Mouse (Mus musculus): ENCODE measurements around the gene Gdpd3.
"Not testable (repeated sequence)": the region's sequence is repeated elsewhere in the genome, so short reads cannot be mapped to it uniquely, and the experiment has no call there.

Gdpd3 gene

DNA sequence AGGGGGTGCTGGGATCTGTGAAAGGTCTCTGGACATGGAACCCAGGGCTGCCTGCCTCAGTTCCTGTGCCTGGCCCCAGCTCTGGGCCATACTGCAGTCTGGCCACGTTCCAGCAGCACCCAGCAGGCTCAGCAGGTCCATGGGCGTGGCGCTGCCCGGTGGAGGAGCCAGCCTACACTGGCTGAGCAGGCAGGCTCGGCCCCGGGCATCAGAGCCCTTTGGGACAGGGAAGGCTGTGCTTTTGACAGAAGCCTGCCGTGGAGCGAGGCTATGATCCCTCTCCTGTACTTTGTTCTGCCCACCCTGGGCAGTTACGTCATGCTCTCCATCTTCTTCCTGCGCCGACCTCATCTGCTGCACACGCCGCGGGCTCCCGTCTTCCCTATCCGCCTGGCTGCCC is at the start of gene Gdpd3:
Gene Gdpd3 (plus strand): TSS at position 134 of the 400 bp plus-strand sequence.
- DNase-seq (ENCODE audit: low spot score): no peak

DNA sequence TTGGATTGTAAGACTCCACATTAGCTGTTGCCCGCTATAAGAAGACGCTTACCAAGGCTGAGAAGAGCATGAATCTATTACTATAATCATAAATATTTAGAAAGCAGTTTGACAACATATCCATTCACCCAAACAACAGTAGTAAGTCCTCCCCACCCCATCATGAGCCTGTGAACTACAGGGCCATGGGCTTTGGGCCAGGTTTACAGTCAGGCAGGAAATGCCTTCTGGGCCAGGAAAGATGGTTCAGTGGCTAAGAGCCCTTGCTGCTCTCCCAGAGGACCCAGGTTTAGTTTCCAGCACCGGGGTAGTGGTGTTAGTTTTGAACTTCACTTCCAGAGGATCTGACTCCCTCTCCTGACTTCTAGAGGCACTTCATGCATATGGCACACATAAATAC is 48.6 kb upstream of the Gdpd3 start:
- DNase-seq (ENCODE audit: low spot score): no peak

DNA sequence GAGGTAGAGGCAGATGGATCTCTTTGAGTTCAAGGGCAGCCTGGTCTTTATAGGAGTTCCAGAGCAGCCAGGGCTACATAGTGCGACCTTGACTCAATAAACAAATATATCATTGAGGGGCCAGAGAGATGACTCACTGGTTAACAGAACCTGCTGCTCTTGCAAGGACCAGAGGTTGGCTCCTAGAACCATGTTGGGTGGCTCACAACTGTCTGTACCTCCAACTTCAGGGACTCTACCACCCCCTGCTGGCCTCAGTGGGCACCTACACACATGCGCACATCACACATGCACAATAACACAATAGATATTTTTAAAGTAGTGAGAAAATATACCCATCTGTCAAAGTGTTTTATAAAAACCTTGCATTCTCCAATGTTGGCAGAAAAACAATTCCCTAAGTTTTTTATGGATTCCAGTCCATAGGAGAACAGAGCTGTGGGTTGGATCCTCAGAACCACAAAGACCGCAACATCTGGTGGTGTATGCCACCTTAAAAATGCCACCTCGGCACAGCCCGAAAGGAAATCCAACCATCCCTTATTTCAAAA is 47.3 kb upstream of the Gdpd3 start:
- no peak for DNase-seq (ENCODE audit: low spot score)

DNA sequence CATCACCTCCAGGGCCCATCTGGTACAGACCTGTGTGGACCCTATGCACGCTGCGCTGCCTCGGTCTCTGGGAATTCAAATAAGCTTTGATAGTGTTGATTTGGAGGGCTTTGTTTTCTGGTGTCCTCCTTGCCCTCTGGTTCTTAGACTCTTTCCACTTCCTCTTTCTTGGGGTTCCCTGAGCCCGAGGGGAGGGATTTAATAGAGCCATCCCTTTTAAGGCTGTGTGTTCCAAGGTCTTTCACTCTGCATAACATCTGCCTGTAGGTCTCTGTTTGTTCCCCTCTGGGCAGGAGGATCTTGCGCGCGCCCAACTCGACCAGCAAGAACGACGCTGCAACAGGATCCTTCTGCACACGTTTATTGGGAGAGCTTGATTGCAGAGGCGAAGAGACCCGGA is 44.5 kb upstream of the Gdpd3 start:
- no peak for DNase-seq (ENCODE audit: low spot score)

DNA sequence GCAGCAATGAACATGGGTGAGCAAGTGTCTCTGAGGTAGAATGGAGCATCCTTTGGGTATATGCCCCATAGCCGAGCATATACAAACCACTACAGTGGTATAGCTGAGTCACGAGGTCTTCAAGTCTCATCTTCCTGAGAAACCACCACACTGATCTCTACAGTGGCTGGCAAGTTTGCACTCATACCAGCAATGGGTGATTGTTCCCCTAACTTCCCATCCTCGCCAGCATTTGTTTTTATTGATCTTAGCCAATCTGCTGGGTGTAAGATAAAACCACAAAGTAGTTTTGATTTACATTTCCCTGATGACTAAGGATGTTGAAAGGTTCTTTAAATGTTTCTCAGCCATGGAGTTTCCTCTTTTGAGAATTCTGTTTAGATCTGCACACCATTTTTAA is 41.1 kb upstream of the Gdpd3 start:
- DNase-seq (ENCODE audit: low spot score): no peak

DNA sequence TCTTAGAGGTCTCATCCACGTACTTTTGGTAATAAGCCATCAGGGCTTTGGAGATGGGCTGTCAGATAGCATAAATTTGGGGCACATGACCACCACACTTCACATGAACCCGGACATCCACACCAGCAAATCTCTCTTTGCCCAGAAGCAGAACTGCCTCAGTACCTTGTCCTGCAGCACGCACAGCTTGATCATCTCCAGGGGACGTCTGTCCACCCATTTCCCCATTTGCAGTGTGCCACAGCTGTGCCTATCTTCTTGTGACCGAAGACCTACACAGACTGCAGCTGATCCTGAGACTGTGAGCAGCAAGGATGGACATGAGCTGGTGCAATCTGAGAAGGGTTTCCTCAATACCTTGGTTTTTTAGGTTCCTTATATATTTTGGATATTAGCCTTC is 40.5 kb upstream of the Gdpd3 start:
- DNase-seq (ENCODE audit: low spot score): no peak

DNA sequence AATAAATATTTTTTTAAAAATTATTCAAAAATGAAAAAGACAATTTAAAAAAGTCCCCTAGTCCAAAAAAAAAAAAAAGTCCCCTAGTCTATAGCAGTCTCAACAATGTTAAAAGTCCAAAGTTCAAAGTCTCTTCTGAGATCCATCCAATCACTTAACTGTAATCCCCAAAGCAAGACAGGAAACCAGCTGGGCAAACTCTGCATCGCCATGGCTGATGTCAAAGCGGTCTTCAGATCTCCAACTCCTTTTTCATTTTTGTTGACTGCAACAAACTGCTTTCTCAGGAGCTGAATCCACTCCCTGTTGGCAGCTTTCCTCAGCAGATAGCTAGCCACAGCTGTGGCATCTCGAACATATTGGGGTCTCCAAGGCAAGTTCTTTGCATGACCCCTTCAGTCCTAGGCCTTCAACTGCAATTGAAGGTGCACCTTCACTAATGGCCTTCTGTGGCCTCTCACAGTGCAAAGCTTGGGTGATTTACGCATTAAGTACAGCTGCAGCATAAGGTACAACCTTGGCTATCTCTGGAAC is 35.8 kb upstream of the Gdpd3 start:
- DNase-seq (ENCODE audit: low spot score): not testable (repeated sequence)

DNA sequence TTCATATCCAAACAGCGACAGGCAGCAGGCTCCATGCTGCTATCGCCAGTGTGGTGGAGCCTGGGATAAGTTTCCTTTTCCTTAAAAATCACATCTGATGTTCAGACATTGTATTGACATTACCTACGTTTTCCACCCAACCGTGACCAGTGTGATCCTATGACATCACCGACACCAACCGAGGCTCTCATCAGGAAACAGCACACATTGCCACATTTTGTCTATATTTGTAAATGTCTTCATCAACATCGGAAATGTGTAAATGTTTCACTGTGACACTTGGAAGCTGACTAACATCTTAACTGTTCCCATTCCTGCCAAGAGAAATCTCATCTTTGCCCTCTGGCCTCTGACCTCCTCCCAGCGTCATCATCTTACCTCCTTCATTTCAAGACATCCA is 30.0 kb upstream of the Gdpd3 start:
- DNase-seq (ENCODE audit: low spot score): no peak

DNA sequence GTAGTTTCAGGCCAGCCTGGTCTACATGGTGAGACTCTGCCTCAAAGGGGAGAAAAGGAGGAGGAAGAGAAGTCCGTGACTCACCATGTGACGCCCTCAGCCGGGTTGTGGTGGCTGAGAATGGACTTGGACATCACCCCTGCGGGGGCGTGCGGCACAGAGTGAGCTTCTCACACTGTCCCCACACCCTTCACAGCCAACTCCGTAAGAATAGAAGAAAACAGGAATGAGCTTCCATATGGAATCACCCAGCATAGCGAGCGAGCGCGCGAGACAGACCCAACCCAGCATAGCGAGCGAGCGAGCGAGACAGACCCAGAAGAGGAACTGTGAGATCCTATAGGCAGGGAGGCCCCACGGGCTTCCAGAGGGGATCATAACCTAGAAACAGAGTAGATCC is 26.6 kb upstream of the Gdpd3 start:
- no peak for DNase-seq (ENCODE audit: low spot score)

DNA sequence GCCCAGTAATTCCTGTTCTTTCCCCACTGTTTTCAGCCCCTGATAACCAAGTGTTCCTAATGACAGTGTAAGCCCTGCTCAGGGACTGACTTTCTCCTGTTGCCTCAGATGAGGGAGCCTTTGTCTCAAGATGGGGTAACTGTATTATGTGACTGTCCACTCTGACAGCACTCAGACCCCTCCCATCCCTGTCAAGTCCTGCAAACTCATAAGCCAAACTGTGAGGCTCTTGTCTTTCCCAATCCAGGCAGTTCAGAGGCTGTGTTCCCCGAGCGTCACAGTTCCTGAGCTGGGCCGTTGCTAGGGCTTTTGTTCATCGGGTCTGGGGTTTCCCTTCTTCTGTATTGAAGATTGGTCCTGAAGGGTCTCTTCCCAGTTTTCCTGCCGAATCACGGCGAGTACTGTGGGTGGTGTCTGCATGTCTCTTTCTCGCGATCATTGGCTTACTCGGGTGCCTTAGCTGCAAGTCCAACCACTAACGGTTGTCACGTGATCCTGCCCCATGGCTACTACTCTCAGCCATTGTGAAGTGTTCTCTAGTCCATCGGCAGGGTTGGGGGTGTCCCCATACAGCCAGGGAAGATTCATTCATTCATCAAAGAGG is 25.9 kb upstream of the Gdpd3 start:
- DNase-seq (ENCODE audit: low spot score): no peak

DNA sequence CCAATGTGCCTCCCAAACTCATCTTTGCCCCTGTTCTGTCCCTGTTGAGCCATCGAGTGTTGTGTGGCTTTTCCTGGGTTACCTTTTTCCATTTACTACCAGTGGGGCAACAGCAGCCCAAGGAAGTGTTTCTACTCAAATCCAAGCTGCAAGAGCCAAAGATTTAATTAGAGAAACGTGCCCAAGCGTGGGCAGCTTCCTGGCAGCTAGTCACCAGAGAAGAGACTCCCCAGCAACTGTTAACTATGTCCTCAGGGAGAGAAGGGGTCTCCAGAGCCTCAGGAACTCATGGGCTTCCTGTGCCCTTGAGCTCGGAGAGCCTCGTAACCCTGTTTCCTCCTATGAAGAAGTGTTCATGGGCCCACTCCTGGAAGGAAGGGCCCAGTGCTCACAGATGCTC is 25.2 kb upstream of the Gdpd3 start:
- no peak for DNase-seq (ENCODE audit: low spot score)

DNA sequence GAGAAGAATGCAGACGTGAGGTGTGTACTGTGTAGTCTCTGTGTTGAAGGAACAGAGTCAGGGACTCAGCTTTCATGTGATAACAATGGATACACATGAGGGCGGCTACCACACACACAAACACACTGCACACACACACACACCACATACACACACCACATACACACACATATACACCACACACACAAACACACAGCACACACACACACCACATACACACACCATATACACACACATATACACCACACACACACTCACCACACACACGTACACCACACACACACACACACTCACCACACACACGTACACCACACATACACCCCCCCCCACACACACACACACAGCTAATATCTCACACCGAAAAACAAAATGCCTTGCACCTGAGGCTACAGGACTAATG is 24.7 kb upstream of the Gdpd3 start:
- no peak for DNase-seq (ENCODE audit: low spot score)

DNA sequence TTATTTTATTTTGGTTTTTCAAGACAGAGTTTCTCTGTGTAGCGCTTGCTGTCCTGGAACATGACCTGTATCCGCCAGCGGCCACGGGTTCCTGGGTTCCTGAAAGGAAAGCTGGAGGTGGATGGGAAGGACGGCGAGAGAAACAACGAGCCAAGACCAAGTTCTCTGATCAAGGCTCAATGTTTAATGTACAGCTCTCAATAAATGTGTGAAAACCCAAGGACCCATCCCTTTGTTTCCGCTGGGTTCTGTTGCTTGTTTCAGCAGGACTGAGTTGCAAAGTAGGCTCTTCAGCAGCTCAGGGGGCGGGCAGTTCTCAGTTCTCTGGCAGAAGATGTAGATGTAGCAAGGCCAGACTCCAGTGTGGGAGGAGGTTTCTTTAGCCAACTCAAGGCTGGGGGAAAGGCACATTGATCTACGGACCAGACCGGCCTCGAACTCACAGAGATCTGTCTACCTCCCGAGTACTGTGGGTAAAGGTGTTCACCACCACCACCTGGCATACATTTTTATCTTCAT is 24.1 kb upstream of the Gdpd3 start:
- no peak for DNase-seq (ENCODE audit: low spot score)

DNA sequence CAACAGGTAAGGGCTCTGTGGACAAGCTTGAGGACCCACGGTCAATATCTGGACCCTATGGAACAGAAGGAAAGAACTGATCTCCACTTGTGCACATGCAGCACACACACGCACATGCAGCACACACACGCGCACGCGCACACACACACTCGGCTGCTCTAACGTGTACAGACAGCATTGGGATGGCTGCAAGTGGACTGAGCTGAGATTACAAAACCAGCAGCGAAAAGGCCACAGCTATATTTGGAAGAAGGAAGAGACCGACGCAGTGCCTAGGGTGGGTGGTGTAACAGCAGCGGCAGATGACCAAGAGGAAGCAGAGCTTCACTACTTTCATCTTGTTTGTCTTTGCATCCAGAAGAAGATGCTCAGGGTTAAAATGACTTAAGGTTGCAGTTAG is 20.1 kb upstream of the Gdpd3 start:
- DNase-seq (ENCODE audit: low spot score): no peak

DNA sequence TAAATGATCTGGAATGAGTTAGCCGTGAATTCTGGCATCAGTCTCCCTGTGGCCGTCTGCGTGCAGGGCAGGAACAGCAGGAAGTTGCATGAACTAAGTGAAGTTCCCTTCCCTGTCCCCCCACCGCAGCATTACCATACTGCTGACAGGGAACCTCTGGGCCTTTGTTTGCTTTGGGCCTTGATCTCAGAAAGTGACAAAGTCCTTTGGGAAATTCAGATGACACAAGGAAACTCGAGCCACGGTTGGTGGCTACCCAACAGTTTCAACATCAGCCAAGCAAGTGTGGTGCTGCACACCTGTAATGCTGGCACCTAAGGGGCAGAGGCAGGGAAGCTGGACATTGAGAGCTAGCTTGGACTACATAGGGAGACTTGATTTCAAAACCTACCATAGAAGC is 19.3 kb upstream of the Gdpd3 start:
- DNase-seq (ENCODE audit: low spot score): peak; percentile 86

DNA sequence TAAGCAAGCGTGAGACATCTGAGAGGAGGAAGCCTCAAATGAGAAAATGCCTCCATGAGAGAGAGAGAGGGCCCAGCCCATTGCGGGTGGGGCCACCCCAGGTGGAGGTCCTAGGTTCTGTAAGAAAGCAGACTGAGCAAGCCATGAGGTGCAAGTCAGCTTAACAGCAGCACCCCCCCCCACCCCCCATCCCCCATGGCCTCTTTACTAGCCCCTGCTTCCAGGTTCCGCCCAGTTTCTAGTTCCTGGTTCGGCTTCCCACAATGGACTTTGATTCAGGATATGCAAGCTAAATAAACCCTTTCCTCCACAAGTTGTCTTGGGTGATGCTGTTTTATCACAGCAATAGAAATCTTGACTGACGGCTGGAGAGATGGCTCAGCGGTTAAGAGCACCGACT is 17.3 kb upstream of the Gdpd3 start:
- peak; percentile 44 for DNase-seq (ENCODE audit: low spot score)

DNA sequence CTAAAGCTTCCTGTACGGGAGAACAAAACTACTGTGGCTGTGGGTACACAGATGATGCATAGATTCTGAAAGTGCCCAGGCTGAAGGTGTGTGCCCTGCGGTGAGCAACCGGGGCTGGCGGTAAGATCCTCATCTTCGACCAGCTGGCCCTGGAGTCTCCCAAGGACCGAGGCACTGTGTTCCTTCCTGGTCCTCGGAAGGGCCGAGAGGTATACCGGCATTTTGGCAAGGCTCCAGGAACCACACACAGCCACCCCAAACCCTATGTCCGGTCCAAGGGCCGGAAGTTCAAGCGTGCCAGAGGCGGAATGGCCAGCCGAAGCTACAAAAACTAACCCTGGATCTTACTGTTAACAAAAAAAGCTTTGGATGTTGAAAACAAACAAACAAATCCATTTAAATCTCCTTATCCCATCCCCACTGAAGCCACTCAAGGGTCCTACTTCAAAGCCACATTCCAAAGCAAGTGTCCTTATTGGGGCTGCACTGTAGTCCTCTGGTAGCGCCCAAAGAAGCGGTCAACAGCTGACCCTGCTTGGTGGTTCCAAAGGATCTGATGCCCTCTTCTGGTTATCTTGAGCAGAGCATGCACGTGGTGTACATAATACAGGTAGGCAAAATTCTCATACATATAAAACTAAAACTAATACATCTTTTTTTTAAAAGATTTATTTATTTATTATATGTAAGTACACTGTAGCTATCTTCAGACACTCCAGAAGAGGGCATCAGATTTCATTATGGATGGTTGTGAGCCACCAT is 16.4 kb upstream of the Gdpd3 start:
- DNase-seq (ENCODE audit: low spot score): no peak

DNA sequence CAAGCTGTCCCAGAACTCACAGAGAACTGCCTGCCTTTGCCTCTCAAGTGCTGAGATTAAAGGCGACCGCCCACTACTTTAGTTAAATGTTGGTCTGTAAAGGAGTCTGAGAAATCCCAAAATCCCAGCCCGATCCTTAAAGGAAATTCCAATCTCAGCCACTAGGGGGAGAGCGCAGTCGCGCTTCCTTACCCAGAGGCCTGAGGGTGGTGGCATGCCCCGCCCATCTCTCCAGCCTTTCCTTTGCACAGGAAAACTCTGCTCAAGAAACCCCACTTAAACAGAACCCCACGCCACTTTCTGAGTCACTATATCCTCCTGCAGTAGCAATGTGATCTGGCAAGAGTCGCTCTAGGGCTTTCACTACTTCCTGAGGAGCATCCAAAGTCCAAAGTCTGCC is 11.3 kb upstream of the Gdpd3 start:
- peak; percentile 76 for DNase-seq (ENCODE audit: low spot score)

DNA sequence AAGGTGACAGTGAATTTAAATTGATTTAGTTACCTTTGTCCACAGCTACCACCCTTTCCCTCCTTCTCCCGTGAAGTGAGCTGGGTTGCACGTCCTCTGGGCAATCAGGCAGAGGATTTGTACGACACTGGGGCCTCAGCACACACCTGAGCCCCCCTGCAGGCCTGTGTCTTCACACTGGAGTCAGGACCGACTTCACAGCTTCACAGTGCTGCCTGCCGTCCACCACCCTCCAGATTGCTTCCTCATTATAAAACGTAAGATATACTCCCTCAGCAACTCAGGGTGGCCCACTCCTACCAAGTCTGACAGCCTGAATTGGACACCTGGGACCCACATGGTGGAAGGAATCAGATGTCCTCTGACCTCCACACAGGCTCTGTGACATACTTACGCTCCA is 7.6 kb upstream of the Gdpd3 start:
- no peak for DNase-seq (ENCODE audit: low spot score)

DNA sequence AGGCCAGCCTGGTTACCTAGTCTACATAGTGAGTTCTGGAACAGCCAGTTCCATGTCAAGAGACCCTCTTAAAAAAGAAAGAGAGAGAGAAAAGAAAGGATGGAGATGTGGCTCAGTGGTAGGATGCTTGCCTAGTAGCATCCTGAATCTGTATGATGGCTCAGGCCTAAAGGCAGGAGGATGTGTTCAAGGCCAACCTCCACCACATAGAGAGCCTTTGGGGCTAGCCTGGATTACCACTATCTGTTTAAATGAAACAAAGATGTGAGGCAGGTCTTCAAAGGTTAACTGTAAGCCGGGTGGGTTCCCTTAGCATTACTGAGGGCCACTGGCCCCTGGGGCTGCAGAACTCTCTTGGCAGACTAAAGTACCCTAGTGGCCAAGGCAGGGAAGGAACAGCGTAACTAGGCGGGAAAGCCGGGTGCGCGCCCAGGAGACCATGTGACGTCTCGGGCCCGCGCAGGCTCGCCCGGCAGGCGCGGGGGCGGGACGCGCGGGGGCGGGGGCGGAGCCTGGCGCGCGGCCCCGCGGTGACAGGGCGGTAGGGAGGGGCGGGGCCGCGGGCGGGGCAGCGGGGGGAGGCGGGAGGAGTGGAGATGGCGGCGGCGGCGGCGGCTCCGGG is 7.0 kb upstream of the Gdpd3 start, which contains the start of gene Mapk3:
Gene Mapk3 (plus strand): TSS at position 552 of the 622 bp plus-strand sequence.
- peak; percentile 92 for DNase-seq (ENCODE audit: low spot score)

DNA sequence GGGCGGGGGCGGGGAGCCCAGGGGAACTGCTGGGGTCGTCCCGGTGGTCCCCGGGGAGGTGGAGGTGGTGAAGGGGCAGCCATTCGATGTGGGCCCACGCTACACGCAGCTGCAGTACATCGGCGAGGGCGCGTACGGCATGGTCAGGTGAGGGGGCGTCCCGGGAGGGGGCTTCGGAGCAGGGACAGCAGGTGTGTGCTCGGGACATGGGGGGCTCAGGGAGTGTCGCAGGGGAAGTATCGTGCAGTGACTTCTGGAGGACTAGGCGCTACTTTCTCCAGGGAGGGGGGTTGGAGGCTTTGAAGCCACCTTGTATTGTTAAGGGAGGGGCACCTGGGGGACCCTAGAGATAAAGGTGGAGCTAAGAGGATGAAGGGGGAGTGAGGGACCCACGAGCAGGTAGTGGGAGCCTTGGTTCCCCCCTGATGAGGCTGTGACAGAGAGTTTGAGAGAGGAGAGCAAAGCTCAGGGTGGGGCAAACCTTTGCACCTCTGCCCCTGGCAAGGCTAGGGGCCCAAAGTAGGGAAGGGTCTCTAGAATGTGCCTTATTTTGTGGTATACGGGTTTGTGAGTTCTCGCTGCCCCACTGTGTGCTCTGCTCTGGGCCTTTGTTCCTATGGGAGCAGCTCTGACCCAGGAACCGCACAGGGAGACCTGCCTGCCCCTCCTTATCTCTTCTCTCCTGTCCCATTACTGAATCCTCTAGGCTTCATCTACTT is 6.3 kb upstream of the Gdpd3 start:
- no peak for DNase-seq (ENCODE audit: low spot score)

DNA sequence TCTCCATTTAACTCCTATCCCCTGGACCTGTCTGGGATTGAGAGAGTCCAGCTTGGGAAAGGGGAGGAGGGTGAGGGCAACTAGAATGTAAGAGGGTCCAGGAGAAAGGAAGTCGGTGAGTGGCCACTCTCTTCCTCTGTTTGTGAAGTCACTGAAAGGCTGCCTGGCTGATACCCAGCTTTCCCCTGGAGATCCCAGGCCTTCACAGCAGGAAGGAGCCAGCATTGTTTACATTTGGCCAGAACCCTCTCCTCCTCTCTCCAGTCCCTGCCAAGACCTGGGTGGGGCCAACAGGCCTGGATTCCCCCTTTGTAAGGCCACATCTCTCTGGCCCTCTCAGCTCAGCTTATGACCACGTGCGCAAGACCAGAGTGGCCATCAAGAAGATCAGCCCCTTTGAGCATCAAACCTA is 5.7 kb upstream of the Gdpd3 start:
- peak; percentile 83 for DNase-seq (ENCODE audit: low spot score)
